In the genomic region with DNA sequence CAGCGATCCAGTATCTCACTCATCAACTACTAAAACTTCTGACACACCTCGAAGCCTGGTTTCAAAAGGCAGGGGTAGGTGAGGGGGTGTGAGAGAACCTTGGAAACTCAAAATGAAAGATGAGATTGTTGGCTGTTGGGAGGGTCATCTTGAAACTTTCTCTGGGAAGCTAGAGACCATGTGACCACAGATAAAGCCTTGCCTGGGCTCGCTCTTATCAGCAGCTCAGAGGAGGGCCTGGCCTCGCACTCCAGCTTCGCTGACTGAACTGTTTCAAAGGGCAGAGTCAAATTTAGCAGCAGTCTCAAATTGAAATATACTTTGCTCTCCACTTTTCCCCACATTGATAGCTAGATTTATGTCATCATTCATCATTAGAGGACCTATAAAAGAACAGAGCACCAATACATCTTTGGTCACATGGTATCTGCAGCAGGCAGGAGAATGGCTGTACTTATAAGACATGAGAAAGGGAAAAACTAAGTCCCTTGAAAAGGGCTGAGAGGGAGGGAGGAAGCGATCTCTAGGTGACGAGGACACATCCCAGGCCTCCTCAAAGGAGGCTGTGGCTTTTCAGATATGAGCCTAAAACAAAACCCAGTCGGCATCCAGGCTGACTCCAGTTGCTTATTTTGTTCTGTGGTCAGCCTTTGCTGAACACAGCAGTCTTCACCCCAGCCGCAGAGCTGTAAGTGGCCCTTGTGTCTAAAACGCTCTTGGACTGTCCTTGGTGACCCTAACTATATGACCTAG, we compare ENCODE assay signal across 11 mouse cellular contexts. TPM values are rescaled to one million over a fixed set of nuclear protein-coding genes. Genes with fewer than 3 reads are reported as not detected.
DNase-seq lines count a peak whose midpoint lies in the region; ATAC-seq and TF ChIP-seq lines count a peak whose summit lies in the region.
"Had no signal": no experiment of that assay in that cellular context is flagged by ENCODE, and none has a peak within 500 bp of the region (broad histone marks: within the 10 kb centered on the region; RNA-seq: fewer than 3 reads in every experiment).

No protein-coding gene starts in this region.

- no peak for ATAC-seq in kidney, postnatal 0 days (replicated peaks; ENCODE audit: low FRiP score, low read depth)
- peak; percentile 80; the same call in 1 of the 2 replicates for ATAC-seq in stomach, embryonic 16.5 days (ENCODE audit: insufficient read depth, low FRiP score)
- ATAC-seq in forebrain, postnatal 0 days = no peak

- peak overlapping the region; percentile 60; the same call in 1 of the 2 replicates for H3K27ac ChIP-seq in kidney, postnatal 0 days
- no peak overlapping the region for H3K27ac ChIP-seq in stomach, embryonic 16.5 days (ENCODE audit: low read length)
- H3K27ac ChIP-seq in forebrain, postnatal 0 days (ENCODE audit: low read depth, low read length) = no peak overlapping the region
- H3K27ac ChIP-seq: macrophage; neural tube, embryonic 15.5 days had no signal

- peaks cover 5% of the 10 kb centered on the region; the same call in 1 of the 2 replicates for H3K4me1 ChIP-seq in kidney, postnatal 0 days (replicated peaks; ENCODE audit: insufficient read depth, low read length)
- peaks cover 4% of the 10 kb centered on the region; the same call in 1 of the 2 replicates for H3K4me1 ChIP-seq in stomach, embryonic 16.5 days (ENCODE audit: control insufficient read depth, insufficient read depth, low read length)
- H3K4me1 ChIP-seq in forebrain, postnatal 0 days (ENCODE audit: insufficient read depth) = no peaks in the 10 kb centered on the region
- H3K4me1 ChIP-seq: neural tube, embryonic 15.5 days had no signal

- peak; percentile 68 for DNase-seq in testis, postnatal 14 days (ENCODE audit: low spot score)
- no peak for DNase-seq in testis, postnatal 10 days (ENCODE audit: low spot score)
- peak; percentile 62 to 75 for DNase-seq in heart, adult 9 months (ENCODE audit: low spot score in 2 of 2)
- peak; percentile 60 for DNase-seq in kidney, postnatal 0 days (ENCODE audit: low spot score)
- no peak for DNase-seq in frontal cortex, postnatal 36 days (ENCODE audit: low spot score in 2 of 2)
- no peak for DNase-seq in forebrain, postnatal 0 days
- no peak for DNase-seq in MN1 (ENCODE audit: low spot score)
- DNase-seq: cerebellum, adult 11-12 months had no signal

- H3K27me3 ChIP-seq in kidney, postnatal 0 days (ENCODE audit: insufficient read depth, low read length) = no peaks in the 10 kb centered on the region
- H3K27me3 ChIP-seq in stomach, embryonic 16.5 days (ENCODE audit: control insufficient read depth, insufficient read depth, low read length) = no peaks in the 10 kb centered on the region
- H3K27me3 ChIP-seq in forebrain, postnatal 0 days (ENCODE audit: insufficient read depth, low read length) = no peaks in the 10 kb centered on the region
- H3K27me3 ChIP-seq: neural tube, embryonic 15.5 days had no signal

- TF ChIP-seq CTCF in kidney, postnatal 0 days (IDR thresholded peaks at IDR 0.05; ENCODE audit: low read depth) = no peak
- TF ChIP-seq CTCF in forebrain, postnatal 0 days (IDR thresholded peaks at IDR 0.05; ENCODE audit: low read depth) = no peak

- H3K4me2 ChIP-seq in kidney, postnatal 0 days (ENCODE audit: low read length) = no peak overlapping the region
- peak overlapping the region; percentile 2; the same call in 1 of the 2 replicates for H3K4me2 ChIP-seq in stomach, embryonic 16.5 days (ENCODE audit: low read depth, low read length)
- H3K4me2 ChIP-seq in forebrain, postnatal 0 days (ENCODE audit: low read depth) = no peak overlapping the region
- H3K4me2 ChIP-seq: neural tube, embryonic 15.5 days had no signal

- H3K9ac ChIP-seq in kidney, postnatal 0 days (ENCODE audit: low read depth, low read length) = 0 out of 2 replicates have a peak overlapping the region, but pooled peaks have one; percentile 4
- no peak overlapping the region for H3K9ac ChIP-seq in stomach, embryonic 16.5 days (ENCODE audit: low read length)
- H3K9ac ChIP-seq in forebrain, postnatal 0 days = no peak overlapping the region
- H3K9ac ChIP-seq: neural tube, embryonic 15.5 days had no signal

- no peaks in the 10 kb centered on the region for H3K9me3 ChIP-seq in kidney, postnatal 0 days (replicated peaks; ENCODE audit: low read length)
- no peaks in the 10 kb centered on the region for H3K9me3 ChIP-seq in stomach, embryonic 16.5 days (replicated peaks; ENCODE audit: control insufficient read depth, low read length)
- H3K9me3 ChIP-seq in forebrain, postnatal 0 days (ENCODE audit: low read length) = no peaks in the 10 kb centered on the region
- H3K9me3 ChIP-seq: neural tube, embryonic 15.5 days had no signal

- H3K36me3 ChIP-seq in kidney, postnatal 0 days (ENCODE audit: insufficient read depth, low read length) = no peaks in the 10 kb centered on the region
- H3K36me3 ChIP-seq in stomach, embryonic 16.5 days (ENCODE audit: control insufficient read depth, insufficient read depth, low read length) = no peaks in the 10 kb centered on the region
- H3K36me3 ChIP-seq in forebrain, postnatal 0 days (ENCODE audit: insufficient read depth) = no peaks in the 10 kb centered on the region
- H3K36me3 ChIP-seq: neural tube, embryonic 15.5 days had no signal

- 48% methylated on average over 10 of the region's 10 CpGs for WGBS in kidney, postnatal 0 days
- 33% methylated on average over 10 of the region's 10 CpGs for WGBS in stomach, embryonic 16.5 days
- 77% methylated on average over 10 of the region's 10 CpGs for WGBS in forebrain, postnatal 0 days

- H3K4me3 ChIP-seq in kidney, postnatal 0 days (replicated peaks; ENCODE audit: low read depth, low read length) = no peak overlapping the region
- H3K4me3 ChIP-seq in stomach, embryonic 16.5 days (replicated peaks; ENCODE audit: low read length) = no peak overlapping the region
- no peak overlapping the region for H3K4me3 ChIP-seq in forebrain, postnatal 0 days (ENCODE audit: low read depth, low read length)
- H3K4me3 ChIP-seq: neural tube, embryonic 15.5 days had no signal

RNA-seq across cellular contexts. Expression of gene Bfsp1, which starts 8.1 kb away (rescaled TPM):
- polyA plus RNA-seq in kidney, postnatal 0 days (2015; fragmentation: Nextera tagmentation; extraction: Ambion mirVana) = 1.6 and 2.2 TPM in 2 replicates
- 1.1 and 1.7 TPM in 2 replicates for polyA plus RNA-seq in stomach, embryonic 16.5 days (2015; fragmentation: Nextera tagmentation; extraction: Ambion mirVana)
- 2.5 and 3.7 TPM in 2 replicates for total RNA-seq in forebrain, postnatal 0 days (2014; rRNA removed)
- polyA plus RNA-seq in forebrain, postnatal 0 days (2015; fragmentation: Nextera tagmentation; extraction: Ambion mirVana) = 1.3 and 1.9 TPM in 2 replicates

RNA-seq across cellular contexts. Expression of gene Dstn, which starts 44.0 kb away (rescaled TPM):
- polyA plus RNA-seq in kidney, postnatal 0 days (2015; fragmentation: Nextera tagmentation; extraction: Ambion mirVana) = 513 and 555 TPM in 2 replicates
- 852 and 990 TPM in 2 replicates for polyA plus RNA-seq in stomach, embryonic 16.5 days (2015; fragmentation: Nextera tagmentation; extraction: Ambion mirVana)
- total RNA-seq in forebrain, postnatal 0 days (2014; rRNA removed) = 409 and 455 TPM in 2 replicates
- polyA plus RNA-seq in forebrain, postnatal 0 days (2015; fragmentation: Nextera tagmentation; extraction: Ambion mirVana) = 497 and 512 TPM in 2 replicates

Comparison
In these comparisons a context has a peak if more than half of its experiments do, and no peak if none do; other contexts are left out.
1. DNase-seq: peak in testis, postnatal 14 days (single experiment), heart, adult 9 months (2 of 2) and kidney, postnatal 0 days (single experiment); none in testis, postnatal 10 days (single experiment), frontal cortex, postnatal 36 days (0 of 2), forebrain, postnatal 0 days (single experiment) and MN1 (single experiment).